Mouse (Mus musculus) right cerebral cortex, adult 18-20 months (tissue): Measurements from ENCODE around the gene Fen1.
A peak's percentile ranks its signal among the peaks of the same experiment; 100 is the strongest.
"Not testable (repeated sequence)": the region's sequence is repeated elsewhere in the genome, so short reads cannot be mapped to it uniquely, and the experiment has no call there.

Source experiments
- DNase-seq: peaks from one replicate; pipeline ENCODE4 v3.0.0; 2022; ENCODE audit warnings: mixed read lengths

Fen1 gene

GRCm38 (mm10) chr19:10176477-10176876, 27.5 kb downstream of the Fen1 start:
- no peak for DNase-seq

- no peak for DNase-seq
Measured at GRCm38 (mm10) chr19:10174956-10175355, 29.0 kb downstream of the Fen1 start.

GRCm38 (mm10) chr19:10173844-10174539, 30.0 kb downstream of the Fen1 start:
- DNase-seq, result no peak

GRCm38 (mm10) chr19:10173116-10173718, 30.8 kb downstream of the Fen1 start:
- DNase-seq, result no peak

GRCm38 (mm10) chr19:10171846-10172245, 32.1 kb downstream of the Fen1 start:
- DNase-seq, result peak; percentile 57

GRCm38 (mm10) chr19:10171359-10171758, 32.6 kb downstream of the Fen1 start:
- no peak for DNase-seq

GRCm38 (mm10) chr19:10170466-10170865, 33.5 kb downstream of the Fen1 start:
- DNase-seq, result no peak

- DNase-seq, result not testable (repeated sequence)
Measured at GRCm38 (mm10) chr19:10169692-10170330, 34.2 kb downstream of the Fen1 start.

GRCm38 (mm10) chr19:10169179-10169578, 34.8 kb downstream of the Fen1 start:
- no peak for DNase-seq

GRCm38 (mm10) chr19:10168441-10168840, 35.5 kb downstream of the Fen1 start:
- DNase-seq, result no peak

- DNase-seq, result no peak
Measured at GRCm38 (mm10) chr19:10167951-10168350, 36.0 kb downstream of the Fen1 start.

- DNase-seq, result no peak
Measured at GRCm38 (mm10) chr19:10167112-10167511, 36.9 kb downstream of the Fen1 start.

GRCm38 (mm10) chr19:10165928-10166327, 38.0 kb downstream of the Fen1 start:
- not testable (repeated sequence) for DNase-seq

GRCm38 (mm10) chr19:10163896-10164295, 40.1 kb downstream of the Fen1 start:
- no peak for DNase-seq

GRCm38 (mm10) chr19:10157725-10158124, 46.2 kb downstream of the Fen1 start:
- no peak for DNase-seq

GRCm38 (mm10) chr19:10149189-10149588, 54.8 kb downstream of the Fen1 start:
- DNase-seq, result no peak
